Mouse (Mus musculus) heart, postnatal 0 days (tissue): ENCODE data around the gene Ogfrl1. TPM values are rescaled to one million over a fixed set of nuclear protein-coding genes. Genes with fewer than 3 reads are reported as not detected.

ENCODE experiments used
- ATAC-seq: fragments of 200-750 bp; cut with Nextera tagmentation; 2 replicates; pipeline ENCODE4 v1.8.0; 2017; ENCODE audit warnings: low read depth, moderate number of reproducible peaks, moderate library complexity; ENCODE audit not compliant: insufficient read depth
- DNase-seq: peaks from one replicate; pipeline ENCODE4 v3.0.0-alpha.2; 2016; ENCODE audit warnings: low spot score
- H3K27ac ChIP-seq: fragments of 300-500 bp; sonication (generic); 2 replicates; pipeline ENCODE4 v1.5.1; 2014; ENCODE audit warnings: low read depth, mild to moderate bottlenecking
- H3K27me3 ChIP-seq: fragments of 300-500 bp; sonication (generic); 2 replicates; pipeline ENCODE4 v1.6.1; 2014; ENCODE audit warnings: low read length, mixed read lengths; ENCODE audit not compliant: control insufficient read depth, insufficient read depth
- H3K36me3 ChIP-seq: fragments of 300-500 bp; sonication (generic); replicated peaks from 2 replicates; pipeline ENCODE4 v1.6.1; 2014; ENCODE audit warnings: low read length, mixed read lengths; ENCODE audit not compliant: control insufficient read depth, insufficient read depth
- H3K4me1 ChIP-seq: fragments of 300-500 bp; sonication (generic); 2 replicates; pipeline ENCODE4 v1.6.1; 2014; ENCODE audit warnings: antibody characterized with exemption; ENCODE audit not compliant: control insufficient read depth, insufficient read depth
- H3K4me2 ChIP-seq: fragments of 300-500 bp; sonication (generic); 2 replicates; pipeline ENCODE4 v1.6.1; 2014; ENCODE audit warnings: low read depth, mild to moderate bottlenecking, low read length, moderate library complexity
- H3K4me3 ChIP-seq: fragments of 300-500 bp; sonication (generic); 2 replicates; pipeline ENCODE4 v1.5.1; 2014; ENCODE audit warnings: low read depth, low read length
- H3K9ac ChIP-seq: fragments of 300-500 bp; sonication (generic); replicated peaks from 2 replicates; pipeline ENCODE4 v1.6.1; 2014; ENCODE audit warnings: low read depth, low read length, mixed read lengths
- H3K9me3 ChIP-seq: fragments of 300-500 bp; sonication (generic); replicated peaks from 2 replicates; pipeline ENCODE4 v1.6.1; 2016; ENCODE audit warnings: low read length; ENCODE audit not compliant: control insufficient read depth
- CTCF ChIP-seq: IDR thresholded peaks from 2 replicates; pipeline ENCODE4 v1.5.1; 2016; ENCODE audit warnings: antibody characterized with exemption, control low read depth, low read depth
- EP300 ChIP-seq: IDR thresholded peaks from 2 replicates; pipeline ENCODE4 v1.6.1; 2016; ENCODE audit warnings: antibody characterized with exemption, low read depth
- WGBS: fragments of 180-500 bp; shearing (Covaris S2); extraction: QIAGEN DNeasy Blood & Tissue Kit; methylation state at CpG from one replicate; pipeline ENCODE4 v1.1.7; 2014; 5-methylcytosine and 5-hydroxymethylcytosine counted together
- polyA plus RNA-seq: library from polyadenylated mRNA; unstranded; fragments of >200 nt; fragmentation: Nextera tagmentation; extraction: Ambion mirVana; gene quantifications from 2 replicates; pipeline ENCODE4 v1.2.1, GENCODE M21; 2015
- total RNA-seq: library from RNA; depleted of rRNA; stranded (reverse); fragments of >200 nt; gene quantifications from 2 replicates; pipeline ENCODE4 v1.2.3, GENCODE M21; 2014; ENCODE audit warnings: low replicate concordance; rRNA removed

Gene Ogfrl1
- total RNA-seq (4.1 and 4.8 TPM in 2 replicates), polyA plus RNA-seq (7.2 and 7.4 TPM in 2 replicates)

- no peak within 1 kb of the TSS for H3K4me3 ChIP-seq
- no peak within 1 kb of the TSS for H3K9ac ChIP-seq
- WGBS = 30% methylated on average over 4 of the region's 4 CpGs
- H3K36me3 ChIP-seq = no peaks in the 10 kb centered on the region
- H3K4me2 ChIP-seq = peak within 1 kb of the TSS; percentile 21; the same call in 1 of the 2 replicates
- ATAC-seq = no peak
- no peaks in the 10 kb centered on the region; the same call in 1 of the 2 replicates for H3K4me1 ChIP-seq
- no peaks in the 10 kb centered on the region for H3K9me3 ChIP-seq
- no peak for DNase-seq
- no peaks in the 10 kb centered on the region for H3K27me3 ChIP-seq
- no peak for TF ChIP-seq EP300
- no peak for TF ChIP-seq CTCF
- H3K27ac ChIP-seq = peak within 1 kb of the TSS; percentile 32
These were observed at the start of gene Ogfrl1 for GRCm38 (mm10) chr1:23397623-23398022. TSS of gene Ogfrl1 (minus strand) at chr1:23397772.

GRCm38 (mm10) chr1:23445736-23446424 lies 48.3 kb upstream of the Ogfrl1 start:
- DNase-seq (no peak), ATAC-seq (no peak)
- no peak overlapping the region for H3K27ac ChIP-seq
- no peak overlapping the region for H3K9ac ChIP-seq
- H3K4me1 ChIP-seq = no peaks in the 10 kb centered on the region
- H3K9me3 ChIP-seq = no peaks in the 10 kb centered on the region
- H3K4me2 ChIP-seq = no peak overlapping the region
- 81% methylated on average over 5 of the region's 5 CpGs for WGBS
- H3K27me3 ChIP-seq = no peaks in the 10 kb centered on the region
- no peaks in the 10 kb centered on the region for H3K36me3 ChIP-seq
- TF ChIP-seq CTCF (no peak), EP300 (no peak)
- no peak overlapping the region for H3K4me3 ChIP-seq

GRCm38 (mm10) chr1:23433612-23434011 lies 36.0 kb upstream of the Ogfrl1 start:
- no peak overlapping the region for H3K9ac ChIP-seq
- TF ChIP-seq EP300 (no peak), CTCF (no peak)
- no peak for ATAC-seq
- H3K27me3 ChIP-seq = no peaks in the 10 kb centered on the region
- H3K4me2 ChIP-seq = no peak overlapping the region
- H3K36me3 ChIP-seq = no peaks in the 10 kb centered on the region
- 72% methylated on average over 3 of the region's 3 CpGs for WGBS
- H3K4me3 ChIP-seq = no peak overlapping the region
- no peak for DNase-seq
- H3K4me1 ChIP-seq = no peaks in the 10 kb centered on the region
- no peak overlapping the region for H3K27ac ChIP-seq
- H3K9me3 ChIP-seq = no peaks in the 10 kb centered on the region

- H3K9ac ChIP-seq = no peak overlapping the region
- H3K4me1 ChIP-seq = no peaks in the 10 kb centered on the region
- H3K27me3 ChIP-seq = no peaks in the 10 kb centered on the region
- peaks cover 9% of the 10 kb centered on the region; the same call in 1 of the 2 replicates for H3K9me3 ChIP-seq
- 72% methylated on average over 2 of the region's 2 CpGs for WGBS
- DNase-seq (no peak), ATAC-seq (no peak)
- no peak overlapping the region for H3K4me2 ChIP-seq
- no peak overlapping the region for H3K4me3 ChIP-seq
- H3K27ac ChIP-seq = no peak overlapping the region
- TF ChIP-seq CTCF (no peak), EP300 (no peak)
- H3K36me3 ChIP-seq = no peaks in the 10 kb centered on the region
These were observed 28.9 kb upstream of the Ogfrl1 start for GRCm38 (mm10) chr1:23426447-23426846.

- H3K4me2 ChIP-seq = no peak overlapping the region
- no peaks in the 10 kb centered on the region for H3K36me3 ChIP-seq
- ATAC-seq = no peak
- no peaks in the 10 kb centered on the region for H3K9me3 ChIP-seq
- no peaks in the 10 kb centered on the region for H3K4me1 ChIP-seq
- H3K9ac ChIP-seq = no peak overlapping the region
- no peak for DNase-seq
- H3K27ac ChIP-seq = no peak overlapping the region
- no peak for TF ChIP-seq CTCF
- TF ChIP-seq EP300 = no peak
- no peaks in the 10 kb centered on the region for H3K27me3 ChIP-seq
- no peak overlapping the region for H3K4me3 ChIP-seq
- WGBS = 82% methylated on average over 1 of the region's 1 CpGs
These were observed 21.4 kb upstream of the Ogfrl1 start for GRCm38 (mm10) chr1:23418941-23419340.

- H3K27ac ChIP-seq = no peak overlapping the region
- no peaks in the 10 kb centered on the region for H3K36me3 ChIP-seq
- DNase-seq (no peak), ATAC-seq (no peak)
- H3K27me3 ChIP-seq = no peaks in the 10 kb centered on the region
- H3K4me1 ChIP-seq = no peaks in the 10 kb centered on the region
- TF ChIP-seq CTCF (no peak), EP300 (no peak)
- no peaks in the 10 kb centered on the region for H3K9me3 ChIP-seq
- H3K9ac ChIP-seq = no peak overlapping the region
- H3K4me2 ChIP-seq = no peak overlapping the region
- 64% methylated on average over 2 of the region's 2 CpGs for WGBS
- no peak overlapping the region for H3K4me3 ChIP-seq
These were observed 20.5 kb upstream of the Ogfrl1 start for GRCm38 (mm10) chr1:23418059-23418458.
